ENCODE assay signal across 8 mouse cellular contexts in genomic region chr4:108032352-108032849, GRCm38 (mm10).
DNase-seq lines count a peak whose midpoint lies in the region; ATAC-seq and TF ChIP-seq lines count a peak whose summit lies in the region.

No protein-coding gene starts in this region.

- peak overlapping the region; percentile 59; the same call in 1 of the 2 replicates for H3K9ac ChIP-seq in embryonic facial prominence, embryonic 11.5 days (replicated peaks; ENCODE audit: low read length)
- H3K9ac ChIP-seq in hindbrain, embryonic 15.5 days = peak overlapping the region; percentile 45
- H3K9ac ChIP-seq in midbrain, embryonic 14.5 days (replicated peaks; ENCODE audit: low read length) = peak overlapping the region; percentile 55

- no peaks in the 10 kb centered on the region for H3K27me3 ChIP-seq in kidney, adult 2 months (replicated peaks; ENCODE audit: control insufficient read depth, insufficient read depth, low read length)
- H3K27me3 ChIP-seq in embryonic facial prominence, embryonic 11.5 days (ENCODE audit: control insufficient read depth, insufficient read depth, low read length) = peaks cover 20% of the 10 kb centered on the region
- peaks cover 29% of the 10 kb centered on the region for H3K27me3 ChIP-seq in hindbrain, embryonic 15.5 days
- H3K27me3 ChIP-seq in midbrain, embryonic 14.5 days (ENCODE audit: control insufficient read depth, insufficient read depth, low read length) = peaks cover 37% of the 10 kb centered on the region

- ATAC-seq in embryonic facial prominence, embryonic 11.5 days (replicated peaks; ENCODE audit: insufficient number of reproducible peaks, low FRiP score, low TSS enrichment, low read depth) = no peak
- no peak for ATAC-seq in hindbrain, embryonic 15.5 days (ENCODE audit: low FRiP score, low read depth)
- no peak for ATAC-seq in midbrain, embryonic 14.5 days (ENCODE audit: low FRiP score, low TSS enrichment)

- H3K27ac ChIP-seq in kidney, adult 2 months (ENCODE audit: insufficient read depth, low read depth, low read length) = no peak overlapping the region; the same call in 1 of the 2 replicates
- no peak overlapping the region for H3K27ac ChIP-seq in embryonic facial prominence, embryonic 11.5 days (replicated peaks; ENCODE audit: low read depth, low read length)
- no peak overlapping the region for H3K27ac ChIP-seq in hindbrain, embryonic 15.5 days (replicated peaks)
- no peak overlapping the region for H3K27ac ChIP-seq in midbrain, embryonic 14.5 days (replicated peaks; ENCODE audit: low read depth, low read length)

- WGBS in kidney, adult 2 months = 43% methylated on average over 11 of the region's 11 CpGs
- 30% methylated on average over 11 of the region's 11 CpGs for WGBS in embryonic facial prominence, embryonic 11.5 days
- 43% methylated on average over 11 of the region's 11 CpGs for WGBS in hindbrain, embryonic 15.5 days
- 47% methylated on average over 11 of the region's 11 CpGs for WGBS in midbrain, embryonic 14.5 days

- H3K36me3 ChIP-seq in kidney, adult 2 months (ENCODE audit: control insufficient read depth, insufficient read depth, low read length) = no peaks in the 10 kb centered on the region
- no peaks in the 10 kb centered on the region for H3K36me3 ChIP-seq in embryonic facial prominence, embryonic 11.5 days (replicated peaks; ENCODE audit: control insufficient read depth, insufficient read depth, low read depth, low read length)
- no peaks in the 10 kb centered on the region for H3K36me3 ChIP-seq in hindbrain, embryonic 15.5 days
- H3K36me3 ChIP-seq in midbrain, embryonic 14.5 days (ENCODE audit: control insufficient read depth, insufficient read depth, low read length) = no peaks in the 10 kb centered on the region

- H3K4me1 ChIP-seq in kidney, adult 2 months (ENCODE audit: control insufficient read depth, insufficient read depth, low read length) = peaks cover 7% of the 10 kb centered on the region
- H3K4me1 ChIP-seq in embryonic facial prominence, embryonic 11.5 days (ENCODE audit: control insufficient read depth, insufficient read depth, low read length) = peaks cover 5% of the 10 kb centered on the region; the same call in 1 of the 2 replicates
- peaks cover 16% of the 10 kb centered on the region for H3K4me1 ChIP-seq in hindbrain, embryonic 15.5 days (replicated peaks)
- H3K4me1 ChIP-seq in midbrain, embryonic 14.5 days (ENCODE audit: control insufficient read depth, insufficient read depth, low read length) = no peaks in the 10 kb centered on the region

- DNase-seq in kidney, adult 2 months = peak; percentile 32
- DNase-seq in kidney, adult 11 months = no peak
- DNase-seq in embryonic facial prominence, embryonic 11.5 days (ENCODE audit: low spot score) = peak; percentile 45
- DNase-seq in midbrain, embryonic 14.5 days = no peak
- no peak for DNase-seq in thymus, adult 18-20 months
- DNase-seq in cerebellum, adult 11 months = no peak
- DNase-seq in spleen, postnatal 10 days (ENCODE audit: low spot score in 2 of 2) = no peak

- peak overlapping the region; percentile 50 for H3K4me3 ChIP-seq in kidney, adult 2 months (ENCODE audit: insufficient read depth, low read depth, low read length)
- peak overlapping the region; percentile 61 for H3K4me3 ChIP-seq in embryonic facial prominence, embryonic 11.5 days (ENCODE audit: low read depth, low read length)
- peak overlapping the region; percentile 62 for H3K4me3 ChIP-seq in hindbrain, embryonic 15.5 days
- H3K4me3 ChIP-seq in midbrain, embryonic 14.5 days (replicated peaks; ENCODE audit: low read depth, low read length) = peak overlapping the region; percentile 52

- H3K9me3 ChIP-seq in embryonic facial prominence, embryonic 11.5 days (replicated peaks; ENCODE audit: control insufficient read depth, low read length) = no peaks in the 10 kb centered on the region
- H3K9me3 ChIP-seq in hindbrain, embryonic 15.5 days = no peaks in the 10 kb centered on the region
- H3K9me3 ChIP-seq in midbrain, embryonic 14.5 days (ENCODE audit: control insufficient read depth, low read length) = no peaks in the 10 kb centered on the region

- no peak for TF ChIP-seq POLR2A in kidney, adult 2 months (IDR thresholded peaks at IDR 0.05; ENCODE audit: low read depth, low read length)

- TF ChIP-seq CTCF in kidney, adult 2 months (conservative IDR thresholded peaks at IDR 0.05; ENCODE audit: insufficient read depth, insufficient read length, low read depth, low read length) = no peak

- peak overlapping the region; percentile 98 for H3K4me2 ChIP-seq in embryonic facial prominence, embryonic 11.5 days (ENCODE audit: low read depth, low read length)
- peak overlapping the region; percentile 99 for H3K4me2 ChIP-seq in hindbrain, embryonic 15.5 days
- peak overlapping the region; percentile 99 for H3K4me2 ChIP-seq in midbrain, embryonic 14.5 days (ENCODE audit: low read length)

Comparison
In these comparisons a context has a peak if more than half of its experiments do, and no peak if none do; other contexts are left out.
1. DNase-seq: peak in kidney, adult 2 months (single experiment) and embryonic facial prominence, embryonic 11.5 days (single experiment); none in kidney, adult 11 months (single experiment), midbrain, embryonic 14.5 days (single experiment), thymus, adult 18-20 months (0 of 2), cerebellum, adult 11 months (single experiment) and spleen, postnatal 10 days (0 of 2).
2. Peak in every context shown above with its lines, with median percentiles within 50 percentile points of each other: H3K4me3 ChIP-seq, H3K4me2 ChIP-seq and H3K9ac ChIP-seq.